Mouse (Mus musculus) stomach, postnatal 0 days (tissue): Measurements from ENCODE around the gene Tcte2. TPM values are rescaled to one million over a fixed set of nuclear protein-coding genes. Genes with fewer than 3 reads are reported as not detected.

Experiments
- ATAC-seq: fragments of 200-750 bp; cut with Nextera tagmentation; 2 replicates; pipeline ENCODE4 v1.8.0; 2017; ENCODE audit not compliant: low FRiP score, low TSS enrichment
- DNase-seq: peaks from one replicate; pipeline ENCODE4 v3.0.0-alpha.2; 2016; ENCODE audit warnings: low spot score
- H3K27ac ChIP-seq: fragments of 300-500 bp; sonication (generic); replicated peaks from 2 replicates; pipeline ENCODE4 v1.5.1; 2014; ENCODE audit warnings: mild to moderate bottlenecking, control low read depth
- H3K27me3 ChIP-seq: fragments of 300-500 bp; sonication (generic); 2 replicates; pipeline ENCODE4 v1.6.1; 2014; ENCODE audit warnings: low read length; ENCODE audit not compliant: control insufficient read depth, insufficient read depth
- H3K36me3 ChIP-seq: fragments of 300-500 bp; sonication (generic); 2 replicates; pipeline ENCODE4 v1.6.1; 2014; ENCODE audit warnings: low read length, mixed read lengths; ENCODE audit not compliant: control insufficient read depth, insufficient read depth
- H3K4me1 ChIP-seq: fragments of 300-500 bp; sonication (generic); replicated peaks from 2 replicates; pipeline ENCODE4 v1.6.1; 2014; ENCODE audit warnings: antibody characterized with exemption; ENCODE audit not compliant: control insufficient read depth, insufficient read depth
- H3K4me2 ChIP-seq: fragments of 300-500 bp; sonication (generic); replicated peaks from 2 replicates; pipeline ENCODE4 v1.6.1; 2014; ENCODE audit warnings: low read depth, mild to moderate bottlenecking, control low read depth, moderate library complexity
- H3K4me3 ChIP-seq: fragments of 300-500 bp; sonication (generic); 2 replicates; pipeline ENCODE4 v1.5.1; 2014; ENCODE audit warnings: low read depth, low read length, control low read depth
- H3K9ac ChIP-seq: fragments of 300-500 bp; sonication (generic); 2 replicates; pipeline ENCODE4 v1.6.1; 2014; ENCODE audit warnings: mild to moderate bottlenecking, low read length, control low read depth, mixed read lengths
- H3K9me3 ChIP-seq: fragments of 300-500 bp; sonication (generic); 2 replicates; pipeline ENCODE4 v1.6.1; 2016; ENCODE audit warnings: low read length; ENCODE audit not compliant: control insufficient read depth
- CTCF ChIP-seq: IDR thresholded peaks from 2 replicates; pipeline ENCODE4 v1.5.1; 2016; ENCODE audit warnings: antibody characterized with exemption, low read depth, mild to moderate bottlenecking, moderate library complexity
- EP300 ChIP-seq: optimal IDR thresholded peaks from 2 replicates; pipeline ENCODE3; 2016; ENCODE audit warnings: antibody characterized with exemption
- WGBS: fragments of 180-500 bp; shearing (Covaris S2); extraction: QIAGEN DNeasy Blood & Tissue Kit; methylation state at CpG from one replicate; pipeline ENCODE4 v1.1.7; 2014; 5-methylcytosine and 5-hydroxymethylcytosine counted together
- polyA plus RNA-seq: library from polyadenylated mRNA; unstranded; fragments of >200 nt; fragmentation: Nextera tagmentation; extraction: Ambion mirVana; gene quantifications from 2 replicates; pipeline ENCODE4 v1.2.1, GENCODE M21; 2015

The Tcte2 gene
- polyA plus RNA-seq, 1 experiment from 2014 or later: 3.3 TPM

- Histone ChIP-seq H3K4me2 (no peak overlapping the region), H3K4me3 (no peak overlapping the region), H3K27ac (no peak overlapping the region), H3K36me3 (no peaks in the 10 kb centered on the region), H3K9me3 (no peaks in the 10 kb centered on the region), H3K9ac (no peak overlapping the region), H3K4me1 (no peaks in the 10 kb centered on the region), H3K27me3 (no peaks in the 10 kb centered on the region)
- 78% methylated on average over 2 of the region's 2 CpGs for WGBS
- TF ChIP-seq CTCF (no peak), EP300 (no peak)
- ATAC-seq (no peak), DNase-seq (no peak)
Observed at GRCm38 (mm10) chr17:13722434-13722833, 39.2 kb downstream of the Tcte2 start.

DNA sequence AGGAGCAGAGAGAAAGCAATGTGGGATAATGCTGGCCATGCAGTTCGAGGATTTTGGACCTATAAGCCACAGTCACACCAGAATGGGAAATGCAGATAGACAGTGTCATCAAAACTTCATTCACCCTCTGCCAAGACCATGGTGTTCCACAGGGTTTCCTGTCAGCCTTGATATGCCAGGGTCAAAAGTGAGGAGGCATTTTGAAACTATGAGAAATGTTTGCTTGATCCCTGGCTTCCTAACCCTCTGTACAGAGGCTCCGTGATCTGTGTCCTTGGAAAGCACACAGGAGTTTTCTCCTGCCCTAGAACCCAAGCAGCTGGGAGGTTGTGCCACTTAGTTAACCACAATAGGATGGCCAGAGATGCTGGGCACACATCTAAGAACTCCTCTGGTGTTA lies 40.3 kb downstream of the Tcte2 start:
- Histone ChIP-seq H3K36me3 (no peaks in the 10 kb centered on the region), H3K4me1 (no peaks in the 10 kb centered on the region), H3K9me3 (no peaks in the 10 kb centered on the region), H3K27me3 (no peaks in the 10 kb centered on the region), H3K27ac (no peak overlapping the region), H3K4me2 (no peak overlapping the region), H3K9ac (no peak overlapping the region), H3K4me3 (no peak overlapping the region)
- no peak for ATAC-seq
- TF ChIP-seq EP300 (no peak), CTCF (no peak)
- WGBS: 77% methylated on average over 2 of the region's 2 CpGs
- no peak for DNase-seq

DNA sequence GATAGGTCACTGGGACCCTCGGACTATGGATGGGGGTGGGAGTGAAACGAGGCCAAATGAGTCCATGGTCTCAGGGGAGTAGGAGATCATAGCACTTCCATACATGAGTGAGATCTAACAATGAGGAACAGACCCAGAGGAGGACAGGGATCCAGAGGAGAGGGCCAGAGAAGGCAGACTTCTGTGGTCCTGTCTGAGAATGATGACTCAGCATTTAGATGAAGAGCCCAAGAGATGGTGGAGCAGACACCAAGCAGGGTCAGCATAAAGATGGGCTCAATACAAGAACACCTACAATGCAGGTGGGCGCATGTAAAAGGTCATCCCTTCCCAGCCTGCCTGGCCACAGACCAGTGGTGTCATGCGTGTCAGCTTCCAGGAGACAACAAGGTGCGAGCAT lies 41.4 kb downstream of the Tcte2 start:
- no peak overlapping the region for H3K9ac ChIP-seq
- TF ChIP-seq EP300 (no peak), CTCF (no peak)
- no peaks in the 10 kb centered on the region for H3K27me3 ChIP-seq
- 93% methylated on average over 5 of the region's 5 CpGs for WGBS
- no peaks in the 10 kb centered on the region for H3K9me3 ChIP-seq
- no peaks in the 10 kb centered on the region for H3K4me1 ChIP-seq
- H3K4me3 ChIP-seq: no peak overlapping the region
- no peak for ATAC-seq
- H3K4me2 ChIP-seq: no peak overlapping the region
- DNase-seq: no peak
- H3K27ac ChIP-seq: no peak overlapping the region
- no peaks in the 10 kb centered on the region for H3K36me3 ChIP-seq

- no peaks in the 10 kb centered on the region for H3K4me1 ChIP-seq
- H3K36me3 ChIP-seq: no peaks in the 10 kb centered on the region
- ATAC-seq (no peak), DNase-seq (no peak)
- no peak overlapping the region for H3K4me3 ChIP-seq
- no peaks in the 10 kb centered on the region for H3K27me3 ChIP-seq
- H3K4me2 ChIP-seq: no peak overlapping the region
- no peak overlapping the region for H3K9ac ChIP-seq
- no peak overlapping the region for H3K27ac ChIP-seq
- no peaks in the 10 kb centered on the region for H3K9me3 ChIP-seq
- no peak for TF ChIP-seq EP300
- no peak for TF ChIP-seq CTCF
- 67% methylated on average over 11 of the region's 11 CpGs for WGBS
Observed at GRCm38 (mm10) chr17:13717428-13717827, 44.2 kb downstream of the Tcte2 start.

DNA sequence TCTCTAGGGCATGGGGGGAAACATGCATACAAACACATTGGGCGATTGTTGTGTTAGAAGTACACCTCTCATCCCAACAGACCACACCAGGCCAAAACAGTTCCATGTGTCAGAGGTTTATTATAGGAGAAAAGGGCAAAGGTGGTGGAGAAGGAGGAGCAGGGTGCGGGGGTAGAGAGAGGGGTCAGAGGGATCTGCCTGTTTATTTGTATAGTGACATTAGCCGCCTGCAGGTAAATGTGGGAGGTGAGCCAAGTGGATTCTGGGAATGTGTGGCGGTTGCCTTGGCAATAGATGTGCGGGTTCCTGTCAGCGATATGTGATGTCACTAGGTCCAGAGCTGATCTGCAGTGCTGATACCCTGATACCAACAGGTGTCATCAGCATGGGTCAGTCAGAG lies 45.3 kb downstream of the Tcte2 start:
- WGBS: 70% methylated on average over 6 of the region's 6 CpGs
- no peak overlapping the region for H3K4me2 ChIP-seq
- H3K4me1 ChIP-seq: no peaks in the 10 kb centered on the region
- ATAC-seq (no peak), DNase-seq (no peak)
- no peaks in the 10 kb centered on the region for H3K9me3 ChIP-seq
- no peaks in the 10 kb centered on the region for H3K36me3 ChIP-seq
- peak overlapping the region; percentile 81; the same call in 1 of the 2 replicates for H3K27ac ChIP-seq
- TF ChIP-seq EP300: no peak
- TF ChIP-seq CTCF: no peak
- no peak overlapping the region for H3K9ac ChIP-seq
- H3K27me3 ChIP-seq: no peaks in the 10 kb centered on the region
- H3K4me3 ChIP-seq: no peak overlapping the region

DNA sequence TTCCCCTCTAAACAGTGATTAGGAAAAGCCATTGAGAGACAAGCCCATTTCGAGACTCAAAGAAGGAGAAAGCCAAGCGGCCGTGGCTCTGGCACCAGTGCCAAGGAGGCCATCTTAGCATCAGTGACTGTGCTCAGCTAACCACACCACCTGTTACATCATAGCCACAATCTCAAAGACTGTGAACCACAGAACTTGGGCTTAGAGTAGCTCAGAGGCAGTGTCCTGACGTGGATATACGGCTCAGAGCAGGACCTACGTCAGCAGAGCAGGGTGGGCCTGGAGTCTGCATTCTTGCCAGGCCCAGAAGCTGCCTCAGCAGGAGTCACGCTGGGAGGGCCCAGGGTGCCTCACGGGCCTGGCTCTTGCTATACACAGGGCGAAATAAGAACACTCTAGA lies 46.1 kb downstream of the Tcte2 start:
- Histone ChIP-seq H3K4me3 (no peak overlapping the region), H3K4me1 (no peaks in the 10 kb centered on the region), H3K36me3 (no peaks in the 10 kb centered on the region), H3K4me2 (no peak overlapping the region), H3K27ac (peak overlapping the region; percentile 81), H3K27me3 (no peaks in the 10 kb centered on the region), H3K9ac (no peak overlapping the region), H3K9me3 (no peaks in the 10 kb centered on the region)
- no peak for TF ChIP-seq EP300
- TF ChIP-seq CTCF: no peak
- ATAC-seq: peak; percentile 64
- WGBS: 56% methylated on average over 9 of the region's 9 CpGs
- DNase-seq: no peak
